Mouse (Mus musculus): Measurements from ENCODE around the gene Spata2. TPM values are rescaled to one million over a fixed set of nuclear protein-coding genes. Genes with fewer than 3 reads are reported as not detected.

Gene Spata2
- total RNA-seq, 1 experiment: 10.0 TPM

DNA sequence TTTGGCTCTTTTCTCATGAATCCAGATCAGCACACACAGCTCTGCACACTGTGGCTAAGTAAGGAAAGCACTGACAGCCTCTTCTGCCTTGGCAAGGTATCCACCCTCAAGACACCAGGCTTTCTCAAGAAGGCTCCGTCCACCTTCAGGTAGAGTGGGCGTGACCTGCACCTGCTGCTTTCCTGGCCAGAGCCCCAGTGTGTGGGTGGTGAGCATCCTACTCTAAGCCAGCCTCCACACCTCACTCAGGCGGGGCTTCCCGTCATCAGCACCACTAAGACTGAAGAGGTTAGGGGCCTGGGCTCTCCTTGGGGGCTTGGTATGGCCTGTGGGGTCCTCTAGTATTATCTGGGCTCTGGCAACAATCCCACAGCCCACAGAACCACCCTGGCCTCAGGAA lies 6.1 kb downstream of the Spata2 start:
- TF ChIP-seq ZC3H11A (IDR thresholded peaks at IDR 0.05; ENCODE audit: borderline replicate concordance, low read depth, low read length) (no peak), CHD2 (IDR thresholded peaks at IDR 0.05; ENCODE audit: low read depth, low read length) (no peak), ZNF384 (IDR thresholded peaks at IDR 0.05; ENCODE audit: low read depth, low read length) (no peak), MAFK (IDR thresholded peaks at IDR 0.05; ENCODE audit: insufficient read depth, low read depth, low read length) (no peak), HCFC1 (IDR thresholded peaks at IDR 0.05; ENCODE audit: borderline replicate concordance, insufficient read depth, low read length) (no peak)
- no peak for DNase-seq (ENCODE audit: low read depth, low spot score)
- peaks cover 18% of the 10 kb centered on the region; the same call in 1 of the 2 replicates for H3K36me3 ChIP-seq (ENCODE audit: control insufficient read depth, insufficient read depth, low read length, poor library complexity, severe bottlenecking)
- H3K9ac ChIP-seq (ENCODE audit: insufficient read depth, low read depth, low read length, poor library complexity, severe bottlenecking): no peak overlapping the region
- no peaks in the 10 kb centered on the region for H3K9me3 ChIP-seq (ENCODE audit: control insufficient read depth, insufficient read depth, low read depth, low read length)
- in situ Hi-C loops (cut with MboI; ENCODE audit: low sequenced_read_pairs in 2 of 2, unreplicated experiment in 2 of 2): no loop called here
- H3K4me1 ChIP-seq (ENCODE audit: control insufficient read depth in 2 of 2, insufficient read depth in 2 of 2, low read length in 2 of 2, poor library complexity in 1 of 2): peaks cover 0 to 33% of the 10 kb centered on the region in 2 experiments; a peak in 2 of 4 replicates
- no peak overlapping the region for H3K27ac ChIP-seq (ENCODE audit: insufficient read depth, low read depth, low read length, poor library complexity, severe bottlenecking)
- no peak overlapping the region for H3K4me3 ChIP-seq (ENCODE audit: insufficient read depth in 1 of 2, low read depth in 1 of 2, low read length in 2 of 2, poor library complexity in 1 of 2, severe bottlenecking in 1 of 2)

DNA sequence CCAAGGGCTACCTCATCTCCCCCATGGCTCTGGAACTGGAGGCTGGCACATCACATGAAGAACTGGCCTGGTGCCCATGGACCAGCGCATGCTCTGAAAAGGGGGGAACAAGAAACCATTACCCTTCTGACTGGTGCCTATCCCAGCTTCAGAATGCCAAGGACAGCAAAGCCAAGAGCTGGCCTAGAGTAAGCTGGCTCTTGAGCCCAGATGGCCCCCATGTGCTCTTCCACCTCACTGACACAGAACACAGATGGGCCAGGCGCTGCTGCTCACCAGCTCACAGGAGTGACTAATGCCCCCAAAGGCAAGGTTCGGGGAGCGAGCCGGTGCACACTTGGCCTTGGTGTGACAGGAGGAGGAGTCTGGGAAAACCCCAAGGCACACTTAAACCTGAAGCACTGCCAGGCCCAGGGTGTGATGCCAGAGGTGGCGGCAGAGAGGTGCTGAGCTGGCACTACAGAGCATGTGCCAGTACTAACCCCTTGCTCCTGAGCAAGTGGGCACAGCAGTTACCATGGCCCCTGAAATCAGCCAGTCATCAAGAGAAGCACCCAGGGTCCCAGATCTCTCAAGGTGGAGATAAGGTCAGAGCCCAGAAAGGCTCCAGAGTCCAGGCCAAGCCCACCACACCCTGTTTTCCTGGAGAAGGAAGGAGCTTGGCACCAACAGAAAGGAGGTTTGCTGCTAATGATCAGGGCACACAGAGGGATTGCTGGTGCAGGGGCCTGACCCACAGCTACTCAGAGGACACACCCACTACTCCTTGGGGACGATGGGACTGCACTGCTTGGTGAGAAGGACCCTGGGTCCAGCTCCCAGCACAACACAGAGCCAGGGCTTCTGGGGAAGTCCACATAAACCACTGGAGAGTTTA lies 6.9 kb downstream of the Spata2 start:
- H3K4me3 ChIP-seq (ENCODE audit: insufficient read depth in 1 of 2, low read depth in 1 of 2, low read length in 2 of 2, poor library complexity in 1 of 2, severe bottlenecking in 1 of 2): no peak overlapping the region
- DNase-seq (ENCODE audit: low read depth, low spot score): no peak
- H3K36me3 ChIP-seq (ENCODE audit: control insufficient read depth, insufficient read depth, low read length, poor library complexity, severe bottlenecking): peaks cover 18% of the 10 kb centered on the region; the same call in 1 of the 2 replicates
- no peak for TF ChIP-seq ZC3H11A (IDR thresholded peaks at IDR 0.05; ENCODE audit: borderline replicate concordance, low read depth, low read length)
- no peak for TF ChIP-seq MAFK (IDR thresholded peaks at IDR 0.05; ENCODE audit: insufficient read depth, low read depth, low read length)
- no peak for TF ChIP-seq HCFC1 (IDR thresholded peaks at IDR 0.05; ENCODE audit: borderline replicate concordance, insufficient read depth, low read length)
- TF ChIP-seq CHD2 (IDR thresholded peaks at IDR 0.05; ENCODE audit: low read depth, low read length): no peak
- TF ChIP-seq ZNF384 (IDR thresholded peaks at IDR 0.05; ENCODE audit: low read depth, low read length): no peak
- in situ Hi-C loops (cut with MboI; ENCODE audit: low sequenced_read_pairs in 2 of 2, unreplicated experiment in 2 of 2): no loop called here
- peaks cover 0 to 28% of the 10 kb centered on the region in 2 experiments; a peak in 2 of 4 replicates for H3K4me1 ChIP-seq (ENCODE audit: control insufficient read depth in 2 of 2, insufficient read depth in 2 of 2, low read length in 2 of 2, poor library complexity in 1 of 2)
- H3K27ac ChIP-seq (ENCODE audit: insufficient read depth, low read depth, low read length, poor library complexity, severe bottlenecking): no peak overlapping the region
- H3K9ac ChIP-seq (ENCODE audit: insufficient read depth, low read depth, low read length, poor library complexity, severe bottlenecking): no peak overlapping the region
- no peaks in the 10 kb centered on the region for H3K9me3 ChIP-seq (ENCODE audit: control insufficient read depth, insufficient read depth, low read depth, low read length)

DNA sequence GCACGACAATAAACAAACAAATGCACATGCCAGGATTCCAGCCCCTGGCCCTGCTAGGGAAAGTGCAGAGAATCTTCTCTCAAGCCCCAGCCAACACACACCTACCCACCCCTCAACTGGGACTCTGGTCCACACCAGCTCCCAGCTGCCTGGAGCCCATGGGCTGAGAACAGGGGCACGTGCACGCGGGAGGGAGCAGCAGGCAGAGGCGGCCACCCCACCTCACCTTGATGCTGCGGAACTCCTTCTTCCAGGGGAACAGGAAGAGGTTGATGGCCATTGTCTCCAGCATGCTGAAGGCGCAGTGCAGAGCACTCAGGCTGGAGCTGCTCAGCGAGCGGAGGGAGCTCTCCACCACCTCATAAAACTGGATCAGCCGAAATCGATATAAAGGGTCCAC lies 7.8 kb downstream of the Spata2 start:
- H3K36me3 ChIP-seq (ENCODE audit: control insufficient read depth, insufficient read depth, low read length, poor library complexity, severe bottlenecking): peaks cover 18% of the 10 kb centered on the region; the same call in 1 of the 2 replicates
- in situ Hi-C loops (cut with MboI; ENCODE audit: low sequenced_read_pairs in 2 of 2, unreplicated experiment in 2 of 2): no loop called here
- H3K9ac ChIP-seq (ENCODE audit: insufficient read depth, low read depth, low read length, poor library complexity, severe bottlenecking): no peak overlapping the region
- no peak for DNase-seq (ENCODE audit: low read depth, low spot score)
- H3K4me3 ChIP-seq (ENCODE audit: insufficient read depth in 1 of 2, low read depth in 1 of 2, low read length in 2 of 2, poor library complexity in 1 of 2, severe bottlenecking in 1 of 2): no peak overlapping the region
- H3K27ac ChIP-seq (ENCODE audit: insufficient read depth, low read depth, low read length, poor library complexity, severe bottlenecking): no peak overlapping the region
- no peaks in the 10 kb centered on the region for H3K9me3 ChIP-seq (ENCODE audit: control insufficient read depth, insufficient read depth, low read depth, low read length)
- peaks cover 0 to 28% of the 10 kb centered on the region in 2 experiments; a peak in 2 of 4 replicates for H3K4me1 ChIP-seq (ENCODE audit: control insufficient read depth in 2 of 2, insufficient read depth in 2 of 2, low read length in 2 of 2, poor library complexity in 1 of 2)
- TF ChIP-seq HCFC1 (IDR thresholded peaks at IDR 0.05; ENCODE audit: borderline replicate concordance, insufficient read depth, low read length) (no peak), MAFK (IDR thresholded peaks at IDR 0.05; ENCODE audit: insufficient read depth, low read depth, low read length) (no peak), ZC3H11A (IDR thresholded peaks at IDR 0.05; ENCODE audit: borderline replicate concordance, low read depth, low read length) (no peak), ZNF384 (IDR thresholded peaks at IDR 0.05; ENCODE audit: low read depth, low read length) (no peak), CHD2 (IDR thresholded peaks at IDR 0.05; ENCODE audit: low read depth, low read length) (no peak)

DNA sequence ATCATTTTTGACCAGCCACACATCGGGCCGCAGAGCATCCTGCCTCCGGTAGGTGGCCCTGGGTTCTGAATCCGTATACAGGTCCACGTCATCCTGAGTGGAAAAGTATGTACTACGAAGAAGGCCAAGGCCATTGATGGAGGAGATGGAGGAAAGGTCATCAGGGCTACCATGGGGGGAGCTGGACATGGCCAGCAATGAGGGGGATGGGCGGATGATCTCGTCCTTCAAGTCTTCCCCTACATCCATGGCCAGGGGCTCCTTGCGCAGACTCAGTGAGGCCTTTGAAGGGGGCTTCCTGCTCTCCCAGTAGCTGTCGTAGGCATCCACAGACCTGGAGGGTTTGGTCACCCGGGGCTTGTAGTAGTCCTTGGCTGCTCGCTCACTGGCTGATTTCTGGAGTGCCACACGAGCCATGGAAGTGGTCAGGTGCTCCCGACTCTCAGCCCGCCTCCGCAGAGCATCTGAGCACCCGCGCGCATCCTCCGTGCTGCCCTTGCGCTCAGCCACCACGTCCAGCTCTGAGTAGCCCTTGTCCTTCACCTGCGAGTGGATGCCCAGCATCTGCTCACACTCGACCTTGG lies 8.8 kb downstream of the Spata2 start:
- in situ Hi-C loops (cut with MboI; ENCODE audit: low sequenced_read_pairs in 2 of 2, unreplicated experiment in 2 of 2): no loop called here
- TF ChIP-seq MAFK (IDR thresholded peaks at IDR 0.05; ENCODE audit: insufficient read depth, low read depth, low read length) (no peak), ZNF384 (IDR thresholded peaks at IDR 0.05; ENCODE audit: low read depth, low read length) (no peak), HCFC1 (IDR thresholded peaks at IDR 0.05; ENCODE audit: borderline replicate concordance, insufficient read depth, low read length) (no peak), CHD2 (IDR thresholded peaks at IDR 0.05; ENCODE audit: low read depth, low read length) (no peak), ZC3H11A (IDR thresholded peaks at IDR 0.05; ENCODE audit: borderline replicate concordance, low read depth, low read length) (no peak)
- no peak overlapping the region for H3K9ac ChIP-seq (ENCODE audit: insufficient read depth, low read depth, low read length, poor library complexity, severe bottlenecking)
- DNase-seq (ENCODE audit: low read depth, low spot score): no peak
- no peaks in the 10 kb centered on the region for H3K9me3 ChIP-seq (ENCODE audit: control insufficient read depth, insufficient read depth, low read depth, low read length)
- H3K36me3 ChIP-seq (ENCODE audit: control insufficient read depth, insufficient read depth, low read length, poor library complexity, severe bottlenecking): peaks cover 18% of the 10 kb centered on the region; the same call in 1 of the 2 replicates
- no peak overlapping the region for H3K4me3 ChIP-seq (ENCODE audit: insufficient read depth in 1 of 2, low read depth in 1 of 2, low read length in 2 of 2, poor library complexity in 1 of 2, severe bottlenecking in 1 of 2)
- H3K4me1 ChIP-seq (ENCODE audit: control insufficient read depth in 2 of 2, insufficient read depth in 2 of 2, low read length in 2 of 2, poor library complexity in 1 of 2): peaks cover 0 to 28% of the 10 kb centered on the region in 2 experiments; a peak in 2 of 4 replicates
- H3K27ac ChIP-seq (ENCODE audit: insufficient read depth, low read depth, low read length, poor library complexity, severe bottlenecking): no peak overlapping the region
